Mouse (Mus musculus): Measurements from ENCODE around the gene Hes2. TPM values are rescaled to one million over a fixed set of nuclear protein-coding genes. Genes with fewer than 3 reads are reported as not detected.

Hes2 gene
- total and polyA plus RNA-seq, 2 experiments from 2014 or later: not detected

- H3K4me2 ChIP-seq (ENCODE audit: low read depth, low read length): no peak overlapping the region
- ATAC-seq (no peak), DNase-seq (ENCODE audit: low spot score) (no peak)
- peaks cover 13% of the 10 kb centered on the region for H3K4me1 ChIP-seq (ENCODE audit: insufficient read depth, low read length)
- 78% methylated on average over 3 of the region's 3 CpGs for WGBS
- no peak overlapping the region for H3K9ac ChIP-seq (replicated peaks; ENCODE audit: low read length)
- no peaks in the 10 kb centered on the region for H3K36me3 ChIP-seq (ENCODE audit: insufficient read depth, low read length)
- no peak overlapping the region for H3K27ac ChIP-seq
- no peaks in the 10 kb centered on the region for H3K9me3 ChIP-seq (ENCODE audit: low read length)
- no peak overlapping the region for H3K4me3 ChIP-seq (ENCODE audit: low read length)
- no peak for TF ChIP-seq CTCF (IDR thresholded peaks at IDR 0.05; ENCODE audit: low read depth)
- H3K27me3 ChIP-seq (ENCODE audit: insufficient read depth, low read length): 0 out of 2 replicates have a peak, but pooled peaks cover 2% of the 10 kb centered on the region
These were observed 18.0 kb downstream of the Hes2 start for GRCm38 (mm10) chr4:152176638-152177037.

- Histone ChIP-seq H3K27ac (peak overlapping the region; percentile 89), H3K27me3 (ENCODE audit: insufficient read depth, low read length) (0 out of 2 replicates have a peak, but pooled peaks cover 2% of the 10 kb centered on the region), H3K4me2 (ENCODE audit: low read depth, low read length) (peak overlapping the region; percentile 75), H3K9me3 (ENCODE audit: low read length) (no peaks in the 10 kb centered on the region), H3K9ac (replicated peaks; ENCODE audit: low read length) (peak overlapping the region; percentile 67), H3K4me3 (ENCODE audit: low read length) (peak overlapping the region; percentile 52), H3K4me1 (ENCODE audit: insufficient read depth, low read length) (peaks cover 13% of the 10 kb centered on the region), H3K36me3 (ENCODE audit: insufficient read depth, low read length) (no peaks in the 10 kb centered on the region)
- ATAC-seq: no peak
- no peak for DNase-seq (ENCODE audit: low spot score)
- no peak for TF ChIP-seq CTCF (IDR thresholded peaks at IDR 0.05; ENCODE audit: low read depth)
- 62% methylated on average over 6 of the region's 6 CpGs for WGBS
These were observed 18.5 kb downstream of the Hes2 start for GRCm38 (mm10) chr4:152177174-152177536.

- TF ChIP-seq CTCF (IDR thresholded peaks at IDR 0.05; ENCODE audit: low read depth): no peak
- H3K4me1 ChIP-seq (ENCODE audit: insufficient read depth, low read length): peaks cover 13% of the 10 kb centered on the region
- H3K4me2 ChIP-seq (ENCODE audit: low read depth, low read length): peak within 1 kb of the TSS; percentile 75
- H3K27me3 ChIP-seq (ENCODE audit: insufficient read depth, low read length): 0 out of 2 replicates have a peak, but pooled peaks cover 2% of the 10 kb centered on the region
- H3K9me3 ChIP-seq (ENCODE audit: low read length): no peaks in the 10 kb centered on the region
- ATAC-seq: peak; percentile 97
- H3K36me3 ChIP-seq (ENCODE audit: insufficient read depth, low read length): no peaks in the 10 kb centered on the region
- peak within 1 kb of the TSS; percentile 89 for H3K27ac ChIP-seq
- WGBS: under 1% methylated on average over 66 of the region's 108 CpGs
- peak within 1 kb of the TSS; percentile 52 for H3K4me3 ChIP-seq (ENCODE audit: low read length)
- H3K9ac ChIP-seq (replicated peaks; ENCODE audit: low read length): peak within 1 kb of the TSS; percentile 67
- peak; percentile 97 for DNase-seq (ENCODE audit: low spot score)
These were observed 19.1 kb downstream of the Hes2 start, which contains the start of gene Acot7 for GRCm38 (mm10) chr4:152177537-152178343. TSS of gene Acot7 (plus strand) at chr4:152178134.

- Histone ChIP-seq H3K4me1 (ENCODE audit: insufficient read depth, low read length) (peaks cover 13% of the 10 kb centered on the region), H3K4me2 (ENCODE audit: low read depth, low read length) (peak overlapping the region; percentile 75), H3K36me3 (ENCODE audit: insufficient read depth, low read length) (no peaks in the 10 kb centered on the region), H3K4me3 (ENCODE audit: low read length) (peak overlapping the region; percentile 52), H3K9me3 (ENCODE audit: low read length) (no peaks in the 10 kb centered on the region), H3K27me3 (ENCODE audit: insufficient read depth, low read length) (0 out of 2 replicates have a peak, but pooled peaks cover 2% of the 10 kb centered on the region), H3K9ac (replicated peaks; ENCODE audit: low read length) (peak overlapping the region; percentile 67), H3K27ac (peak overlapping the region; percentile 89)
- peak; percentile 62 for ATAC-seq
- peak; percentile 38 for DNase-seq (ENCODE audit: low spot score)
- TF ChIP-seq CTCF (IDR thresholded peaks at IDR 0.05; ENCODE audit: low read depth): no peak
- WGBS: under 1% methylated on average over 34 of the region's 35 CpGs
These were observed 19.7 kb downstream of the Hes2 start for GRCm38 (mm10) chr4:152178344-152178864.

- no peak for ATAC-seq
- 18% methylated on average over 16 of the region's 16 CpGs for WGBS
- H3K27ac ChIP-seq: peak overlapping the region; percentile 89; the same call in 1 of the 2 replicates
These were observed 20.4 kb downstream of the Hes2 start for GRCm38 (mm10) chr4:152178916-152179705.

GRCm38 (mm10) chr4:152179946-152180660 is 21.4 kb downstream of the Hes2 start:
- 85% methylated on average over 16 of the region's 16 CpGs for WGBS
- Histone ChIP-seq H3K27me3 (ENCODE audit: insufficient read depth, low read length) (0 out of 2 replicates have a peak, but pooled peaks cover 2% of the 10 kb centered on the region), H3K4me2 (ENCODE audit: low read depth, low read length) (peak overlapping the region; percentile 75), H3K9ac (replicated peaks; ENCODE audit: low read length) (no peak overlapping the region), H3K4me3 (ENCODE audit: low read length) (peak overlapping the region; percentile 52; the same call in 1 of the 2 replicates), H3K27ac (no peak overlapping the region), H3K4me1 (ENCODE audit: insufficient read depth, low read length) (peaks cover 13% of the 10 kb centered on the region), H3K36me3 (ENCODE audit: insufficient read depth, low read length) (no peaks in the 10 kb centered on the region), H3K9me3 (ENCODE audit: low read length) (no peaks in the 10 kb centered on the region)
- DNase-seq (ENCODE audit: low spot score): no peak
- ATAC-seq: no peak
- no peak for TF ChIP-seq CTCF (IDR thresholded peaks at IDR 0.05; ENCODE audit: low read depth)

More at GRCm38 (mm10) chr4:152178916-152179705, 20.4 kb downstream of the Hes2 start:
- 0 out of 2 replicates have a peak, but pooled peaks cover 2% of the 10 kb centered on the region for H3K27me3 ChIP-seq (ENCODE audit: insufficient read depth, low read length)
- peak overlapping the region; percentile 52 for H3K4me3 ChIP-seq (ENCODE audit: low read length)
- H3K4me1 ChIP-seq (ENCODE audit: insufficient read depth, low read length): peaks cover 13% of the 10 kb centered on the region
- H3K36me3 ChIP-seq (ENCODE audit: insufficient read depth, low read length): no peaks in the 10 kb centered on the region
- H3K9ac ChIP-seq (replicated peaks; ENCODE audit: low read length): peak overlapping the region; percentile 67
- H3K9me3 ChIP-seq (ENCODE audit: low read length): no peaks in the 10 kb centered on the region
- no peak for TF ChIP-seq CTCF (IDR thresholded peaks at IDR 0.05; ENCODE audit: low read depth)
- DNase-seq (ENCODE audit: low spot score): peak; percentile 27
- peak overlapping the region; percentile 75 for H3K4me2 ChIP-seq (ENCODE audit: low read depth, low read length)
